Mouse (Mus musculus): ENCODE measurements around the gene Nop53. TPM values are rescaled to one million over a fixed set of nuclear protein-coding genes. Genes with fewer than 3 reads are reported as not detected.

Nop53 gene
- polyA plus RNA-seq, 1 experiment from 2014 or later = 135 TPM

GRCm38 (mm10) chr7:15954978-15955443, 9.1 kb upstream of the Nop53 start:
- Histone ChIP-seq H3K9ac (peak overlapping the region; percentile 43; the same call in 1 of the 2 replicates), H3K27me3 (0 out of 2 replicates have a peak, but pooled peaks cover 4% of the 10 kb centered on the region), H3K4me2 (peak overlapping the region; percentile 41), H3K9me3 (no peaks in the 10 kb centered on the region), H3K27ac (no peak overlapping the region), H3K36me3 (peaks cover 9% of the 10 kb centered on the region), H3K4me3 (peak overlapping the region; percentile 16; the same call in 1 of the 2 replicates), H3K4me1 (replicated peaks) (peaks cover 7% of the 10 kb centered on the region; the same call in 1 of the 2 replicates)
- 7% methylated on average over 20 of the region's 21 CpGs for WGBS
- ATAC-seq (ENCODE audit: low FRiP score) = peak; percentile 67

- H3K27me3 ChIP-seq = 0 out of 2 replicates have a peak, but pooled peaks cover 4% of the 10 kb centered on the region
- no peak overlapping the region for H3K27ac ChIP-seq
- no peaks in the 10 kb centered on the region for H3K9me3 ChIP-seq
- H3K36me3 ChIP-seq = peaks cover 9% of the 10 kb centered on the region
- peaks cover 7% of the 10 kb centered on the region; the same call in 1 of the 2 replicates for H3K4me1 ChIP-seq (replicated peaks)
- H3K9ac ChIP-seq = no peak overlapping the region
- WGBS = 93% methylated on average over 7 of the region's 7 CpGs
- H3K4me2 ChIP-seq = no peak overlapping the region
- H3K4me3 ChIP-seq = no peak overlapping the region
- 0 out of 2 replicates have a peak, but pooled peaks have one; percentile 2 for ATAC-seq (ENCODE audit: low FRiP score)
Measured at GRCm38 (mm10) chr7:15954436-15954835, 8.6 kb upstream of the Nop53 start.

GRCm38 (mm10) chr7:15953307-15954074, 7.6 kb upstream of the Nop53 start:
- H3K4me3 ChIP-seq = no peak overlapping the region
- 93% methylated on average over 13 of the region's 13 CpGs for WGBS
- no peak overlapping the region for H3K27ac ChIP-seq
- H3K36me3 ChIP-seq = peaks cover 9% of the 10 kb centered on the region
- no peak overlapping the region for H3K4me2 ChIP-seq
- H3K4me1 ChIP-seq (replicated peaks) = peaks cover 7% of the 10 kb centered on the region; the same call in 1 of the 2 replicates
- no peak for ATAC-seq (ENCODE audit: low FRiP score)
- H3K9me3 ChIP-seq = no peaks in the 10 kb centered on the region
- no peak overlapping the region for H3K9ac ChIP-seq
- H3K27me3 ChIP-seq = 0 out of 2 replicates have a peak, but pooled peaks cover 4% of the 10 kb centered on the region

- 76% methylated on average over 3 of the region's 3 CpGs for WGBS
Measured at GRCm38 (mm10) chr7:15952416-15952815, 6.5 kb upstream of the Nop53 start.

GRCm38 (mm10) chr7:15950008-15950407, 4.1 kb upstream of the Nop53 start:
- Histone ChIP-seq H3K4me1 (replicated peaks) (peaks cover 17% of the 10 kb centered on the region), H3K27me3 (no peaks in the 10 kb centered on the region), H3K9ac (no peak overlapping the region), H3K9me3 (no peaks in the 10 kb centered on the region), H3K36me3 (peaks cover 6% of the 10 kb centered on the region; the same call in 1 of the 2 replicates), H3K4me3 (no peak overlapping the region), H3K4me2 (no peak overlapping the region), H3K27ac (no peak overlapping the region)
- 85% methylated on average over 15 of the region's 15 CpGs for WGBS
- no peak for ATAC-seq (ENCODE audit: low FRiP score)

More at GRCm38 (mm10) chr7:15952416-15952815, 6.5 kb upstream of the Nop53 start:
- no peak for ATAC-seq (ENCODE audit: low FRiP score)
- H3K9ac ChIP-seq = no peak overlapping the region
- peaks cover 12% of the 10 kb centered on the region; the same call in 1 of the 2 replicates for H3K4me1 ChIP-seq (replicated peaks)
- no peak overlapping the region for H3K27ac ChIP-seq
- 0 out of 2 replicates have a peak, but pooled peaks cover 4% of the 10 kb centered on the region for H3K27me3 ChIP-seq
- H3K4me2 ChIP-seq = no peak overlapping the region
- H3K9me3 ChIP-seq = no peaks in the 10 kb centered on the region
- no peak overlapping the region for H3K4me3 ChIP-seq
- peaks cover 7% of the 10 kb centered on the region for H3K36me3 ChIP-seq

GRCm38 (mm10) chr7:15949216-15949790, 3.4 kb upstream of the Nop53 start:
- ATAC-seq (ENCODE audit: low FRiP score) = no peak

GRCm38 (mm10) chr7:15948381-15948941, 2.6 kb upstream of the Nop53 start:
- 7% methylated on average over 23 of the region's 23 CpGs for WGBS
- H3K9ac ChIP-seq = peak overlapping the region; percentile 43; the same call in 1 of the 2 replicates
- no peaks in the 10 kb centered on the region for H3K27me3 ChIP-seq
- peak overlapping the region; percentile 41 for H3K4me2 ChIP-seq
- peaks cover 31% of the 10 kb centered on the region for H3K4me1 ChIP-seq (replicated peaks)
- 0 out of 2 replicates have a peak, but pooled peaks have one; percentile 4 for ATAC-seq (ENCODE audit: low FRiP score)
- H3K36me3 ChIP-seq = peaks cover 15% of the 10 kb centered on the region
- peak overlapping the region; percentile 17 for H3K4me3 ChIP-seq
- no peak overlapping the region for H3K27ac ChIP-seq
- no peaks in the 10 kb centered on the region for H3K9me3 ChIP-seq

More at GRCm38 (mm10) chr7:15949216-15949790, 3.4 kb upstream of the Nop53 start:
- peaks cover 7% of the 10 kb centered on the region for H3K36me3 ChIP-seq
- no peak overlapping the region for H3K4me3 ChIP-seq
- H3K4me1 ChIP-seq (replicated peaks) = peaks cover 23% of the 10 kb centered on the region
- no peaks in the 10 kb centered on the region for H3K27me3 ChIP-seq
- WGBS = 90% methylated on average over 7 of the region's 7 CpGs
- no peak overlapping the region for H3K9ac ChIP-seq
- no peak overlapping the region for H3K4me2 ChIP-seq
- no peaks in the 10 kb centered on the region for H3K9me3 ChIP-seq
- no peak overlapping the region for H3K27ac ChIP-seq

GRCm38 (mm10) chr7:15947653-15948260, 1.9 kb upstream of the Nop53 start:
- H3K36me3 ChIP-seq = peaks cover 19% of the 10 kb centered on the region
- H3K4me1 ChIP-seq (replicated peaks) = peaks cover 32% of the 10 kb centered on the region
- H3K9ac ChIP-seq = 0 out of 2 replicates have a peak overlapping the region, but pooled peaks have one; percentile 43
- no peak overlapping the region for H3K27ac ChIP-seq
- peak overlapping the region; percentile 41; the same call in 1 of the 2 replicates for H3K4me2 ChIP-seq
- no peaks in the 10 kb centered on the region for H3K9me3 ChIP-seq
- no peak for ATAC-seq (ENCODE audit: low FRiP score)
- no peaks in the 10 kb centered on the region for H3K27me3 ChIP-seq
- H3K4me3 ChIP-seq = no peak overlapping the region
- WGBS = 37% methylated on average over 4 of the region's 4 CpGs

- peak overlapping the region; percentile 71 for H3K4me3 ChIP-seq
- H3K36me3 ChIP-seq = peaks cover 42% of the 10 kb centered on the region
- peak overlapping the region; percentile 77 for H3K9ac ChIP-seq
- H3K4me2 ChIP-seq = peak overlapping the region; percentile 69
- peaks cover 32% of the 10 kb centered on the region for H3K4me1 ChIP-seq (replicated peaks)
- no peaks in the 10 kb centered on the region for H3K27me3 ChIP-seq
- H3K27ac ChIP-seq = peak overlapping the region; percentile 98; the same call in 1 of the 2 replicates
- 9% methylated on average over 8 of the region's 8 CpGs for WGBS
- H3K9me3 ChIP-seq = no peaks in the 10 kb centered on the region
- ATAC-seq (ENCODE audit: low FRiP score) = peak; percentile 2; the same call in 1 of the 2 replicates
Measured at GRCm38 (mm10) chr7:15945211-15945610, 663 bp downstream of the Nop53 start.

- ATAC-seq (ENCODE audit: low FRiP score) = no peak
- H3K27me3 ChIP-seq = no peaks in the 10 kb centered on the region
- H3K4me2 ChIP-seq = peak overlapping the region; percentile 69
- H3K9me3 ChIP-seq = no peaks in the 10 kb centered on the region
- 98% methylated on average over 1 of the region's 1 CpGs for WGBS
- peaks cover 51% of the 10 kb centered on the region for H3K36me3 ChIP-seq
- peaks cover 32% of the 10 kb centered on the region for H3K4me1 ChIP-seq (replicated peaks)
- 0 out of 2 replicates have a peak overlapping the region, but pooled peaks have one; percentile 77 for H3K9ac ChIP-seq
- H3K27ac ChIP-seq = no peak overlapping the region
- H3K4me3 ChIP-seq = peak overlapping the region; percentile 71; the same call in 1 of the 2 replicates
Measured at GRCm38 (mm10) chr7:15944311-15944710, 1.6 kb downstream of the Nop53 start.

- ATAC-seq (ENCODE audit: low FRiP score) = no peak
- Histone ChIP-seq H3K27ac (no peak overlapping the region), H3K27me3 (no peaks in the 10 kb centered on the region), H3K9ac (no peak overlapping the region), H3K4me3 (no peak overlapping the region), H3K4me1 (replicated peaks) (peaks cover 3% of the 10 kb centered on the region; the same call in 1 of the 2 replicates), H3K4me2 (no peak overlapping the region), H3K36me3 (peaks cover 91% of the 10 kb centered on the region), H3K9me3 (no peaks in the 10 kb centered on the region)
- WGBS = 96% methylated on average over 3 of the region's 3 CpGs
Measured at GRCm38 (mm10) chr7:15938621-15939020, 7.3 kb downstream of the Nop53 start.
